Mouse (Mus musculus): ENCODE data around the gene Bcat2.

- TF ChIP-seq CTCF (IDR thresholded peaks at IDR 0.05; ENCODE audit: low read depth, low read length): no peak
- TF ChIP-seq POLR2A (IDR thresholded peaks at IDR 0.05; ENCODE audit: extremely low read depth, insufficient read depth, low read length): no peak
Observed at GRCm38 (mm10) chr7:45625481-45625880, 55.5 kb downstream of the Bcat2 start.

Data from liver, adult 2 months (tissue).